In the genomic region with DNA sequence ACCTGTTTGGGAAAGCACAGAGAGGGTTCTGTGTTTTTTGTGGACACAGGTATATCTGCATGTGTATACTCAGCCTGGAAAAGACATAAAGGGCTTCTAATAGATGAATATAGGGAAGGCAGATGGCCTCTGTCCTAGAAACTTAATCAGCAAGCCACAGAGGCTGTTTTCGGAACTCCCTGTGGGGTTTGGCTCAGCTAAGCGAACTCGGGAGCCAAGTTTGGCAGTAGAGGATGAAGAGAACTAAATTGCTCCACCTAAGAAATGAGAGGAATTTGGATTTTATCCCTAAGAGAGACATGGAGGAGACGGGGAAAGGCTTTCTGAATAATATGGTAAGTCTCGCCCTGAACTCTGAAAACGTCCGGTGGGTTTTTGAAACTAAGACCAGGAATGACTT, we compare ENCODE assay signal across 10 mouse cellular contexts. TPM values are rescaled to one million over a fixed set of nuclear protein-coding genes. Genes with fewer than 3 reads are reported as not detected.
DNase-seq lines count a peak whose midpoint lies in the region; ATAC-seq and TF ChIP-seq lines count a peak whose summit lies in the region.
"Had no signal": no experiment of that assay in that cellular context is flagged by ENCODE, and none has a peak within 500 bp of the region (broad histone marks: within the 10 kb centered on the region; RNA-seq: fewer than 3 reads in every experiment).

No protein-coding gene starts in this region.

- no peaks in the 10 kb centered on the region for H3K36me3 ChIP-seq in lung, embryonic 15.5 days
- H3K36me3 ChIP-seq: liver, embryonic 15.5 days had no signal

- no peak for ATAC-seq in lung, embryonic 15.5 days (ENCODE audit: borderline replicate concordance, extremely low read depth, low FRiP score, low TSS enrichment)

- H3K4me3 ChIP-seq in layer of hippocampus, adult 2 months, result no peak overlapping the region
- no peak overlapping the region for H3K4me3 ChIP-seq in cortical plate, adult 2 months (ENCODE audit: insufficient read depth, low read length)
- no peak overlapping the region for H3K4me3 ChIP-seq in lung, embryonic 15.5 days
- H3K4me3 ChIP-seq: liver, embryonic 15.5 days had no signal

- peak overlapping the region; percentile 25; the same call in 1 of the 2 replicates for H3K4me2 ChIP-seq in lung, embryonic 15.5 days
- H3K4me2 ChIP-seq: liver, embryonic 15.5 days had no signal

- TF ChIP-seq POLR2A in cortical plate, adult 2 months (IDR thresholded peaks at IDR 0.05; ENCODE audit: extremely low read depth, insufficient read depth, low read length), result no peak

- DNase-seq in layer of hippocampus, adult 2 months (ENCODE audit: low spot score in 2 of 2), result no peak
- DNase-seq in layer of hippocampus, postnatal 10 days (ENCODE audit: low spot score in 2 of 2), result no peak
- peak; percentile 67 for DNase-seq in cerebellum, adult 11 months
- DNase-seq in frontal cortex, adult 2 months (ENCODE audit: extremely low spot score in 1 of 2, low spot score in 1 of 2), result no peak
- DNase-seq in liver, result no peak
- no peak for DNase-seq in embryo, embryonic 11 days

- H3K9ac ChIP-seq in lung, embryonic 15.5 days, result no peak overlapping the region
- H3K9ac ChIP-seq: liver, embryonic 15.5 days had no signal

- H3K4me1 ChIP-seq in cortical plate, adult 2 months (ENCODE audit: control insufficient read depth, insufficient read depth, low read length), result peaks cover 8% of the 10 kb centered on the region
- peaks cover 41% of the 10 kb centered on the region for H3K4me1 ChIP-seq in lung, embryonic 15.5 days
- H3K4me1 ChIP-seq: liver, embryonic 15.5 days had no signal

- peak overlapping the region; percentile 72; the same call in 1 of the 2 replicates for H3K27ac ChIP-seq in layer of hippocampus, adult 2 months
- H3K27ac ChIP-seq in cortical plate, adult 2 months (ENCODE audit: insufficient read depth, low read length), result 0 out of 2 replicates have a peak overlapping the region, but pooled peaks have one; percentile 8
- H3K27ac ChIP-seq in lung, embryonic 15.5 days, result peak overlapping the region; percentile 78
- H3K27ac ChIP-seq: liver, embryonic 15.5 days had no signal

- no peak for TF ChIP-seq CTCF in layer of hippocampus, adult 2 months (conservative IDR thresholded peaks at IDR 0.05)
- TF ChIP-seq CTCF in cortical plate, adult 2 months (IDR thresholded peaks at IDR 0.05; ENCODE audit: extremely low read depth, insufficient read depth, low read length), result no peak

- H3K9me3 ChIP-seq in lung, embryonic 15.5 days, result no peaks in the 10 kb centered on the region
- H3K9me3 ChIP-seq: liver, embryonic 15.5 days had no signal

- no peaks in the 10 kb centered on the region for H3K27me3 ChIP-seq in lung, embryonic 15.5 days

- 44% methylated on average over 7 of the region's 7 CpGs for whole genome bisulfite sequencing in lung, embryonic 15.5 days

RNA-seq across cellular contexts. Expression of gene Prelp, which starts 56.0 kb away (rescaled TPM):
- 10 to 100 TPM; 13.8 to 18.0 TPM for total RNA-seq in layer of hippocampus, adult 2 months (2021)
- total RNA-seq in layer of hippocampus, postnatal 10 days (2021), result 1 to 10 TPM; 4.1 to 4.6 TPM
- 12.0 and 16.0 TPM in 2 replicates for polyA plus RNA-seq in cortical plate, adult 2 months (2012; rRNA removed)
- polyA plus RNA-seq in lung, embryonic 15.5 days (2015; fragmentation: Nextera tagmentation; extraction: Ambion mirVana), result 17.1 and 19.6 TPM in 2 replicates
- polyA plus RNA-seq in frontal cortex, adult 2 months (2012; rRNA removed), result 9.0 and 10.3 TPM in 2 replicates
- total RNA-seq: ES-E14 had no signal

RNA-seq across cellular contexts. Expression of gene Fmod, which starts 59.8 kb away (rescaled TPM):
- total RNA-seq in layer of hippocampus, adult 2 months (2021), result 1 to 10 TPM; 6.0 to 7.4 TPM
- 1 to 10 TPM; 5.3 to 9.5 TPM for total RNA-seq in layer of hippocampus, postnatal 10 days (2021)
- 11.4 and 13.7 TPM in 2 replicates for polyA plus RNA-seq in cortical plate, adult 2 months (2012; rRNA removed)
- 193 and 195 TPM in 2 replicates for polyA plus RNA-seq in lung, embryonic 15.5 days (2015; fragmentation: Nextera tagmentation; extraction: Ambion mirVana)
- polyA plus RNA-seq in frontal cortex, adult 2 months (2012; rRNA removed), result 9.1 and 16.2 TPM in 2 replicates
- total RNA-seq: ES-E14 had no signal

Comparison
In these comparisons a context has a peak if more than half of its experiments do, and no peak if none do; other contexts are left out.
1. H3K27ac ChIP-seq: peak in every context shown above with its lines; median percentile 78 in lung, embryonic 15.5 days; 72 in layer of hippocampus, adult 2 months; 8 in cortical plate, adult 2 months.
2. RNA of gene Fmod, which starts 59.8 kb away (polyA plus RNA-seq): 193 to 195 TPM in lung, embryonic 15.5 days; 9.1 to 16.2 TPM in frontal cortex, adult 2 months and 11.4 to 13.7 TPM in cortical plate, adult 2 months; every median in the first group is over 10 times any median in the second.